Mouse (Mus musculus) ovary, postnatal 10 days (tissue): ENCODE results near the gene Bdp1.
A peak's percentile ranks its signal among the peaks of the same experiment; 100 is the strongest.

Experiments used
- DNase-seq: peaks from one replicate; pipeline ENCODE4 v3.0.0; 2022; ENCODE audit warnings: low spot score

Gene Bdp1

DNA sequence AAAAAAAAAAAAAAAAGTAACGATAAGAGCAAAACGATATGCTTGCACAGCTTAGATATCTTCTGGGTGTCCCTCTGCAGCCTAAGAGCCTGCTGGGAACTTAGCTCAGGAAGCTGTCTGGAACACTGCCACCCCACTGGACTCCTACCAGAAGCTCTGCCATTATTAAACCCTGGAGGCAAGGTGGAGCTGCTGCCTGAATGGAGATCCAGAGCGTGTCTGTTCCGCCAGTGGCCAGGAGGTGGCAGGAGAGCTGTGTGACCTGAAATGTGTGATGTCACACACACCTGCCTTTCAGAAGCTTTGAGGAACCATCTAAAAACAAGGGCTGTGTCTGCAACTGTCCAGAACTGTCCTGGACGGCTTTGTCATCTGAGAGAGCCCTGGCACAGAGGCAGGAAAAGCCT lies 102.1 kb downstream of the Bdp1 start:
- DNase-seq: peak; percentile 50

DNA sequence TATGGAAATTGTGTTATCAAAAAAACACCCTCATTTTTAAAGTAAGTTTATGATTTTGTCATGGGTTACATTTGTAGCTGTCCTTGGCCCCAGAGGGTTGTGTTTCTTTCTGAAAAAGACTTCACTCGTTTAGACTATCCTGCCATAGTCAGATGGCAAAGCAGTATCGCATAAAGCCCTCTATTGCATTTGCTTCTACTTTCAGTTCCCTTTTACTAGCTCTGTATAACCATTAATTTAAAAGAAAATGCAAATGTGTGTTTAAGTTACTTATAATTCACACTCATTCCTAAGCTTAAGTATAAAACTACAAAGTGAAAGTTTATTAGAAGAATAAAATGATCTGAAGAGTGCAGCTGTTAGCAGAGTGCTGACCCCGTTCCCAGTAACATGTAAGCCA lies 104.8 kb downstream of the Bdp1 start:
- DNase-seq: no peak

DNA sequence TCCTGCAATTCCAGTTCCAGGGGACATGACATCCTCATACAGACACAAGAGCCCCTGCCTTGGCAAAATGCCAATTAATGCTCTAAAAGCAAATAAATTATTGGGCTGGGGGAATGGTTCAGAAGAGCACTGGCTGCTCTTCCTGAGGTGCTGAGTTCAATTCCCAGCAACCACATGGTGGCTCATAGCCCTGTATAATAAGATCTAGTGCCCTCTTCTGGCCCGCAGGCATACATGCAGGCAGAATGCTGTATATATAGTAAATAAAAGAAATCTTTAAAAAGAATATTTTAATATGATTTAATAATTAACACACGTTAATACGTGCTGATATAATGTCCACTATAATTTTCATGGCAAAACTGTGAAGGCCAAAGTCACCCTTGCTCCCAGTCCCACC lies 105.8 kb downstream of the Bdp1 start:
- DNase-seq: no peak

- no peak for DNase-seq
These were observed 114.3 kb downstream of the Bdp1 start for GRCm38 (mm10) chr13:99989592-99989991.

DNA sequence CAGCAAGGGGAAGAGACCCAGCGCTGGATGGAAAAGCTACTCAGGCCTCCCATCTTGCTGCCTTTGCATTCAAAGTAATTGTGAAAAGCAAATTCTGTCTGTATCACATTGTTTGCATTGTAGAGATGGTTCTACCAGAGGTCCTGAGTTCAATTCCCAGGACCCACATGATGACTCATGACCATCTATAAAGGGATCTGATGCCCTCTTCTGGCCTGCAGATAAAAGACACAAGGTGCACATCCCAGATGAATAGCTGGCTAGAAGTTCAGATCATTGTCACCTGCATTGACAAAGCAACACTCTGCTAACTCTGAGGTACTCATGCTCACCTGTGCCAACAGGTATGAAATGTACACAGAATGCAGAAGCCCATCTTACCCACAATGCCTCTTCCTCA lies 120.5 kb downstream of the Bdp1 start:
- DNase-seq: no peak

- no peak for DNase-seq
These were observed 124.5 kb downstream of the Bdp1 start for GRCm38 (mm10) chr13:99979406-99979805.

DNA sequence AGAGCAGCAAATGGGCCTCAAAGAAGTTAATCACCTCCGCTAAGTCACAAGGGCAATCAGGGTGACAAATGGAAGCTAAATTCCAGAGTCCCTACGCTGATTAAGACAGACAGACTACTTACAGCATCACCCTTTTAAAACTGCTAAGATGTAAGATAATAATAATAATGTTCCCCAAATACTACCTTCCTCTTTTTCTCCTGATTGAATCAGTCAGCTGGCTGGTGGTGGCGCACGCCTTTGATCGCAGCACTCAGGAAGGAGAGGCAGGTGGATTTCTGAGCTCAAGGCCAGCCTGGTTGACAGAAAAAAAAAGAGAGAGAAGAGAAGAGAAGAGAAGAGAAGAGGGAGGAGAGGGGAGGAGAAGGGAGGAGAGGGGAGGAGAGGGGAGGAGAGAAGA lies 133.8 kb downstream of the Bdp1 start:
- no peak for DNase-seq
